Mouse (Mus musculus) lung, adult 18-20 months (tissue): Measurements from ENCODE around the gene Nrxn3.

ENCODE experiments used
- DNase-seq, 2 experiments: peaks; one replicate each; pipeline ENCODE4 v3.0.0; 2022; ENCODE audit warnings: mixed read lengths in 2 of 2

Gene Nrxn3

DNA sequence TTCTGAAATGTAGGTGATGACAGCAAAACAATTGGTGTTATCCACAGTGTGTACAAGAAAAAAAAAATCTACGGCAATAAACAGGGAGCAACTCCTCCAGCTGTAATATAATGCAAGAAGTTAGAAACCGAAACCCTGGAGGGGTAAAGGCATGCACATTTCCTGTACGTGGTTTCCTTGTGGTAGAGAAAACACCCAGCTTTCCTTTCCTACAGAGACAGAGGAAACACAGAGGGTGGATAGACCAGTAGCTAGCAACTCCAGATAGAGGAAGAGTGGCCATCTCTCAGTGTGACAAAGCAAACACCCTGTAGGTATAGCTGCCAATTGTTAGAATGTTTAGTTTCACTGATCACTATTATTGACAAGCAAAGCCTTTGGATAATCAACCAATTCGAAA lies 642.2 kb downstream of the Nrxn3 start:
- DNase-seq, result no peak

DNA sequence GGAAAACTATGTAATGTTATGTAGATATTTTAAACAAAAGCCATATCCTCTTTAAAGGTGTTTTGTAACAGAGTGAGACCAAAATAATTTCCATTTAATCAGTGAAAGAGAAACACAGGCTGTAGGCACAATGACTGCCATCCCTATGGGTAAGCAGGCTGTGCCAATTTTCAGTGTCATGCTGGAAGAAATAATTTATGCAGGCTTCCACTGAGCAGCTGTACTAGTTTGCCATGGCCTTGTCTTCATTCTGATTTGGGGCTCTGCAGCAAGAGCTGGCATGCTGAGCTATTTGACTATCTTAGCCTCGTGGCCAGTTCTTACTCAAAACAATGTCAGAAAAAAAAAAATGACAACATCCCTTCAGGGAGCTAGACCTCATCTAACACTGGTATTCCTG lies 647.3 kb downstream of the Nrxn3 start:
- no peak for DNase-seq

DNA sequence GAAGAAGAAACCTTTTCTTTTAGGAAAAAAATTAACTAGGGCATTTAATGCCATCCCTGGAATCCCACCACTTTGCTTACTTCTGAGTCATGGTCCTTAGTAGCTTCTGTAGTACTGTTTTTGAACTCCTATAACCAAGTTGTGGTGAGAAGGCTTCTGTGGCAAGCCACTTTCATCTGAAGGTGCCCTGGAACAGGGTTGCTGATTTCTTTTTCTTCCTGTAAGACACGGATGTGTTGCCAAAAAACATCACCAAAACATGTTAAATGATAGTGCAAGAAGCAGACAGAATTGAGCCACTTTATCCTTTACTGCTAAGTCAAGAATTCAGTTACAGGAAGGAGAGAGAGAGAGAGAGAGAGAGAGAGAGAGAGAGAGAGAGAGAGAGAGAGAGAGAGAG lies 653.9 kb downstream of the Nrxn3 start:
- DNase-seq, result no peak

DNA sequence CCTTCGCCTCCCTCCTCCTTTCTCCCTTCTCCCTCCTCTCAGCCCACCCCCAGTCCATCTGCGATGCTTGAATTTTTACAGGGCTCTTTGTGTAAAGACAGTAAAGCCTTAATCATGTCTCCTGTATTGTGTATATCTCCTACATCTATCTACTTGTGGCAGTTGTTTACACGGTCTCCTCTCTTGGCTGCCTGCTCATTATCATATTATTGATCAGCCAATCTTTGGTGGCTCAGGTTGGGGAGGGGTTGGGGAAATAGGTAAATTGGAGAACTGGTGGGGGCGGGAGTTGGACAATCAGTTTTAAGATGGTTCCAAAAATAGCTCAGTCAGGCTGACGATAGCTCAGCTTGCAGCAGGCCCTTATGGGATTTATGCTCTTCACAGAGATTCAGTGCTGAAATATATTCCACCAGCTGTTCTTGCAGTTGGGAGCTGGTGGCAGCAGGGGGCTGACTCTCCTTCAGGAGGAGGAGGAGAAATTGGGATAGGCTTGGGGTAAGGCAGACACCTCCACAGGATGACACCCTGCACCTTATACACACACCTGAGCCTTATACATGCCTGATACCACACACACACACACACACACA lies 654.5 kb downstream of the Nrxn3 start:
- no peak for DNase-seq

DNA sequence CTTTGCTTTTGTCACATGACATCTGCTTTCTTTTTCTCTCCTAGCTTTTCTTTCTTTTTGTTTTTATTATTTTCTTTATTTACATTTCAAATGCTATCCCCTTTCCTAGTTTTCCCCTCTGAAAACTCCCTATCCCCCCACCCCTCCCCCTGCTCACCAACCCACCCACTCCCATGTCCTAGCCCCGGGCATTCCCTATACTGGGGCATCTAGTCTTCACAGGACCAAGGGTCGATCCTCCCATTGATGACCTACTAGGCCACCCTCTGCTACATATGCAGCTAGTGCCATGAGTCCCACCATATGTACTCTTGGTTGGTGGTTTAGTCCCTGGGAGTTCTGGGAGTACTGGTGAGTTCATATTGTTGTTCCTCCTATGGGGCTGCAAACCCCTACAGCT lies 655.0 kb downstream of the Nrxn3 start:
- DNase-seq, result no peak

DNA sequence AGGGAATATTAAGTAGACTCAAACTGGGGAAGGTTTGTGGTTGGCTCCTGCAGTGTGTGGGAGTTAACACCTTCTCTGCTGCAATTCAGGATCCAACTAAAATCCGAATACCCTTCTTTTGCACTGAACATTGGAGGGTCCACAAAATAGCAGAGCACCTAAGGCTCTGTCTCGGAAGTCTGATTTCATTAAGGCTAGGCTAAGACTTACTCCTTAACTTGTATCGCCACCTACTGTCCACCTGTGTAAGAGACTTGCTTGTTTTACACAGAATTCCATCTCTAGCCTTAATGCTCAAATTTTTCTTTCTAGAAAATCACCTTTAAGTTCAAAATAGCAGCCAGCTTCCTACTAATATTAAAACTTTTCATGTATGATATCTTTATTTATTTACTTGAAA lies 660.6 kb downstream of the Nrxn3 start:
- DNase-seq, result no peak

DNA sequence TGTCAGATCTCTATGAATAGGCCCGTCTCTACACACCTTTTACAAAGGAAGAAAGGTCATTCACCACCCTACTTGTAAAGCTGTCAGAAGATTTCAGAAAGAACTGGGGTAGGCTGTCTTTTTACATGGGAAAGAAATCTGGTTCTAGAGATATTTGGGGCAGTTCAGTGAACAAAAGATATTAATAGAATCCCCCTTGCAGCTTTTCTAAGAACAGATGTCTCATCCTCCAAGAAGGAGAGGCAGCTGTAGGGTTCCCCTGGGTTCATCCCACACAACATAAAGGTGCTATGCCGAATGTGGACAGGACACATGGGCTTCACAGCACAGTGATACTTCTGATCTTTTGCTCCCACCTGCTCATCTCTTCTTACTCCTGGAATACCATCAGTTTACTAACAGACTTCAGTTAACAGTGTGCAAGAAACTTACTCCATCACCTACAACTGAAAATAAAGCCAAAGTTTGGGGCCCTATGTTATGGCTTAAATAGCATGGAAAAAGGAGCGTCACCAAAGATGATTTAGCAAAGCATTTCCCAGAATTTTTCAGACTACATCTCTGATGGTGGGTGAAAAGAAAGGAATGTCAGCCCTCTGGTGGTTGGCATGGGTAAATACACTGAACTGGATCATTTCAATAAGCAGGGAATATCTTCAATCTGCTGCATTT lies 672.6 kb downstream of the Nrxn3 start:
- no peak for DNase-seq

DNA sequence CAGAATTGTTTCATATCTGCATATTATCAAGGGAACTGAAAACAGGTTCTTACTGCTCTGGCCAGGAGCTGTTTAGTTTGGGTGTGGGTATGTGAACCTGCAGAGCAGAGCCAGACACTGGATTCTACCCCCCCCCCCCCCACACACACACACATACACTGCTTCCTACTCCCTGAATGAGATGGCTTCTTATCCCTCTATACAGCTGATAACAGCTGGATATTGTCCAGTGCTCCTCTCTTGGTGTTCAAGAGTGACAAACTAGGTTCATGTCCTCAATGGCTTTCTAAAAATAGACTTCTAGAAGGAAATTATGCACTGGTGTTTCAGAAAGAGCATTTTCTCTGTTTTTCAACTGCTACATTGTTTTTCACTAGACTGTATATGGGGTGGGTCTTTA lies 713.8 kb downstream of the Nrxn3 start:
- DNase-seq, result no peak

DNA sequence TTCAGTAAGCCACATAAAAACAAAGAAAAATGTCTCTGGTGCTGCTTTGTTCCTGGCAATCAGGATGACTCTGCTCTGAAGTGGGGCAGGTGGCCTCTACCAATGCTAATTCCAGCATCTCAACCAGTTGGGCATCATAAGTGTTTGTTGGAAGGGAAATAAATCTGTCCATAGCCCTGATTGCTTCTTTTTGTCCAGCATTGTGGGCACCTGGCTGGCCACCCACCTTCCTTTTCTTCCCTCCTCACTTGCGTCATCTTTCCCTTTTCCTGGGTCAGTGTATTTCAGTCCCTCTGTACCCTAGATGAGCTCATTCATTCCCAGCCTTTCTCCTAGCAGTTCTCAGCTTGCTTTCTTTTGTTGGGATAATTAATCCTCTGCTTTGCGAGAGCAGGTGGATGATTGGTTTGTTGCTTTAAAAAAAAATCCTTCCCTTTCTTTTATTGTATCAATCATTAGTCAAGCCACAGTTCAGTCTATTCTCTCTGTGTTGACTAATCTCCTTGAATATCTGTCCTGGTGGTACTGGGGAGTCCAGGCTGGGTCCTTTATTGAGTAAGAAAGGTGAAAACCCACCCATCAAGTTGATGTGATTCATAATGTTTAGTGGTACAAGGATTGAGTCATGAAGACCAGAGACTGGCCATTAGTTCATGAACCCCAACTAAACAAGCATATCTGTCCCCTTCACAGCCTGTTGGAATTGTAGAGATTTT lies 719.8 kb downstream of the Nrxn3 start:
- no peak for DNase-seq

DNA sequence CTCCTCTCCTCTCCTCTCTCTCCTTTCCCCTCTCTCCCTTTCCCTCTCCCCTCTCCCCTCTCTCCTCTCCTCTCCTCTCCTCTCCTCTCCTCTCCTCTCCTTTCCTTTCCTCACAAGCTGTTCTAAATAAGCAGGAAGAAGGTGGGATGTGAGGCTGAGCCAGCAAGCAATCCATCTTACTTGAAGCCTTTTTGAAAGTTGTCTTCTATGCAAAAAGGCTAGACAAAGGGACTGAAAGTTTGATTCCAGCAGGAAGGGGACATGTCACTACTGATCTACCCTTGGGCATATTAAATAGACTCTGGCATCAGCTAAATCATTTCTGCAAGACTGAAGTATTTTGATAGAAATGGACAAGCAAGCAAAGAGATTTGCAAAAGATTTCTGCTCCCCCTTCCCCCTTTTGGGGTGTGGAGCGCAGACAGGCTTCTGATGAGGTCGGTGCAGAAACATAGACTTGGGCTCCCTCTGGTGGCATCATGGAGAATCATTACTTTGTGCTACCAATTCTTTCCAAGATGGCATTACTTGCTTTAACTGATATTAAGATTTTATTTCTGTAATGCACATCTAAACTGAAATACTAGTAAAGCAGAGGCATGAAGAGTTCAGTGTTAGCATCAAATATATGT lies 728.1 kb downstream of the Nrxn3 start:
- DNase-seq, result no peak

DNA sequence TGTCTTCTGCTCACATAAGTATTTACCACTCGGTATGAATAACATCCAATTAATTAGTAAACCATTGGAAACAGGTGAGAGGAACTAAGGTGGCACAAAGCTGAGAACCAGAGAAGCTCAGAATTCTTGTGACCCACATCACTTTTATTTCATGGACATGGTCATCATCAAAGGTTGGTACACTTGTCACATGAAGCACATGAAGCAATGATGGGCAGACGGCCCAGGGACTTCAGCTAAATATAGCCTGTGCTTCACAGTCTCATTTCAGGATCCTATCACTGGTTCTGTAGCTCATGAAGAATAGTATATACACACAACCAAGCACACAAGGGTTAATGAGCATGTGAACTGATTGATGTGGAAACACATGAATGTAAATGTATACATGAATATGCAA lies 747.5 kb downstream of the Nrxn3 start:
- no peak for DNase-seq

DNA sequence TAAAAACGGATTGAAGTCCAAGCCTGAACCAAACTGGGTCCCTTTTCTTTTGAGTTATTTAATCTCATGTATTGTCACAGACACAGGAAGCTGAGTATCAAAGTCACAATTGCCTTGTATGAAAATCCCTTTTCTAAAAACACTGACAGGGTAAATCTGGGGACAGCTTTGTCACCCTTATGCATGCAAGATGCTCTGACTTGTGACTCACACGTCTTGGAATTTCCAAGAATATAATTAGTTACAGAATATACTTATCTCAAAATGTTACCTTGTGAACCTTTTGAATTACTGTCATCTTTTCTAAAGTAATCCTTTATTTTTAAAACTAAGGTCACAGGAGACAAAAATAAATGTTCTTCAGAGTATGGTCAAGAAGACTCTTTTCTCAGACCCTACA lies 748.6 kb downstream of the Nrxn3 start:
- DNase-seq, result no peak

DNA sequence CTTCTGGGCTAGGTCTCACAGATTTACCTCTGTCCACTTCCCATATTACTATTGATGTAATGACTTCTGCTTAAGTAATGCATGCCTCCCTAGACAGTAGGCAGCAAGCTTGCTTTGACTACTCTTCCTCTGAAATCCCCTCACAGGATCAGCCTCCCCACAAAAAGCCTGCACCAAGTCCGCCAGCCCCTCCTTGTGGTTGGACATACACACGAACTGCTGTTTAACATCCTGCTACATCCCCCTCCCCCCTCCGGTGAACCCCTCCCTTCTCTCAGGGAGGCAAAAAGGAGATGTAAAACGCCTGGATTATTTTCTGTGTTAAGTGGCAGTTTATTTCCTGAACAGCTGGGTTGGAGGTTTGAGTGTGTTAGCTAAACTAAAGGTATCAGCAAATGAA lies 749.2 kb downstream of the Nrxn3 start:
- DNase-seq, result no peak

DNA sequence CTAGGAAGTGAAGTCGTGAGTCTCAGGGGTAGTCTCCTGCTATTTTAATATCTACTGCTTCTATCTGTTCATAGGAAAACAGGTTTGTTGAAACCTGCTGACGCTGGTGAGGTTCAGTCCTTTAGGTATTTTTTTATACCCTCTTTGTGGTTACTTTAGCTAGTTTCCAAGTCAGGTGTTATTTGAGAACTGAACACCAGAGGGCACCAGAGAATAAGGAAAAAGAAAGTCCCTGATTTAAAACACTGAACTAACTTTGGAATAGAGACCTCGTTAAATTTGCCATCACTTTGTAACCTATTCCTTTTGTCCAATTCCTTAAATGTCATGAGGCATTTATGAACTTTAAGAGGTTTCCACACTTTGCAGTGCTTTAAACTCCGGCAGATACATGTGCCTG lies 756.4 kb downstream of the Nrxn3 start:
- DNase-seq, result peak in 1 of 2 experiments; percentile 20

DNA sequence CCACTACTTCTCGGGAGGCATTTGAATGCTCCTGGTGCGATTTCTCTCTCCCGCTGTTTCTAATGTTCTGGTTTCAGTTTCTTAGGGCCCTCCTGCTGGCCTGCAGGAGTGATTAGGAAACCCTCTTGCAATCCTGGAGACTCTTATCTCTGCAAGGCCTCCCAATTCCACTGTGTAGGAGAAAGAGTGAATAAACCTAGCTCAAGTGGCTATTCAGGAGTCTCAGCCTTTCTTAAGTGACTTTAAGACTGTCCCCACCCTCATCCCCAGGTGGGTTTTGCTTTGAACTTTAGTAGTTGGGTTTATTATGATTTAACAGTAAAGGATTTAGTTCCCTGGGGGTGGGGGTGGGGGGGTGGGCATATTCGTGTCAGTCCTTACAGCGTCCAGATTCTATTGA lies 759.5 kb downstream of the Nrxn3 start:
- peak in 1 of 2 experiments; percentile 1 for DNase-seq

DNA sequence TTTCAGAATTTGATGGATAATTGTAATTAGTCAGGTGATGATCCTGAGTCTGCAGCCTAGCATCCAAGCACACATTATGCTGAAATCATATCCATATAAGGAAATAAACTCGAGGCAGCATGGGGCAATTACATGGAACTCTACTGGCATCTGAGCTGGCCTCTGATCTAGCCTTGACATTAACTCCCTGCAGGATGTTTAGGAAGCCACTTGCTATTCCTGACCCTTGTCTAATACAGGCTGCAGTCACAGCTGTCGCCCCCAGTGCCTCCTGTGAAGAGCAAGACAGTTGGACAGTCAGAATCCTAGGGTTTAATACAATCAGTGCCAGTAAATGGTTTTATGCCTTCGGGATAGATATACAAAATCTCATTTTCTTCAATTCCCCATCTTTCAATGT lies 781.4 kb downstream of the Nrxn3 start:
- DNase-seq, result no peak

DNA sequence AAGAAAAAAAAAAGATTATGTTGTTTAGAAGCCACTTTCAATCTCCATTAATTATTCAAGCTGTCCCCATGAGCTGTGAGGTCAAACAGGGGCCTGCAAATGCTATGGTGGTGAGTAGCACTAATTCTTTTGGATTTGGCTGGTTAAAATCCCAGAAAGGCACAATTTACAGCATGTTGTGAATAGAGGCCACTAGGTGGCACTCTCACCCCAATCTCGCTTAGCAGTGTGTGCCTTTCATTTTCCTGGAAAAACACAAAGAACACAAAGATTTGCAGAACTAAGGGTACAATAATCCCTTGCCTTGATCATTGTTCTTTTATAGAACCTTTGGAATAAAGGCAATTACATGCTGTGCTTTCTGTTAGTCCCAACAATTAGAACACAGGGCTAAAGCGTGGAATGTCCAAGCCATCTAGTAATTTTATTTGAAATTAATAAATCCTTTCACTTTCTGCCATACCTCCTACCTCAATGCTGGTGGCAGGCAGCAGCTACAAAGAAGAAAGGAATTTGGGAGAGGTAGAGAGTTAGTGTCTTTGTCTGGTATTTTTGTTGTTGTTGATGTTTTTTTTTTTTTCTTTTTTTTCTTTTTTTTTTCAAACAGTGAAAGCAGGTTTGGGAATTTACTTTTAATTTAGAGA lies 782.6 kb downstream of the Nrxn3 start:
- DNase-seq, result no peak

DNA sequence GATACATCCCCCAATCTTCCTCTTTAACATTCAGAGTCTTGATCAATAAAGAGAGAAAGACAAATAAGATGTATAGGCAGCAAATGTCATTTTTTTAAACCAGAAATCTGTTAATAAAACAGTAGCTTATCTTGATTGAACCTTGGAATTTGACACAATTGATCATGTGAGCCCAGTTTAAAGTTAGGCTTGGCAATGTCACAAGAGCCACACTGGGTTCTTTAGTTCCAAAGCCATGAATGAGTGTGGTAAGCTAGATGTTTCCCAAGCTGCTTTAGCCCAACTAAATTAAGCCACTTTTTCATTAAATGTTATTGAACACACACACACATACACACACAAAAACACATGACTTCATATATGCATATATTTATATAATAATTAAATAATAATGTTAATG lies 786.3 kb downstream of the Nrxn3 start:
- no peak for DNase-seq

DNA sequence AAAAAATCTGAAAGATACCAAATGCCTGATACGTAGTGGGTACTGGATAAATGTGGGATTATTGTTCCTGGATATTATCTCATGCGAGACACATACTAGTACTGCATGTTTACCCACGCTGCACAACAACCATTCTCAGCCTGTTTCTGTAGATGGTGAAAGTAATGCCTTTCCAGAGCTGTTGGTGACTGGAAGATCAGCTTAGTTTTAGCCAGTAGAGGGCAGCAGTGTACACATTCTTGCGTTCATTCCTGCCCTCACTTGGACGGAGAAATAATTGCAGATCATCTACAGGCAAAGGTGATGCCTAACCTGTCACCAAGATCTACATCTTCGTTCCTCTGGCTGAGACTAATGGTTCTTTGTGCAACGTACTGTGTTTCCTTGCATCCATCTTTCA lies 791.1 kb downstream of the Nrxn3 start:
- DNase-seq, result peak in 1 of 2 experiments; percentile 18

DNA sequence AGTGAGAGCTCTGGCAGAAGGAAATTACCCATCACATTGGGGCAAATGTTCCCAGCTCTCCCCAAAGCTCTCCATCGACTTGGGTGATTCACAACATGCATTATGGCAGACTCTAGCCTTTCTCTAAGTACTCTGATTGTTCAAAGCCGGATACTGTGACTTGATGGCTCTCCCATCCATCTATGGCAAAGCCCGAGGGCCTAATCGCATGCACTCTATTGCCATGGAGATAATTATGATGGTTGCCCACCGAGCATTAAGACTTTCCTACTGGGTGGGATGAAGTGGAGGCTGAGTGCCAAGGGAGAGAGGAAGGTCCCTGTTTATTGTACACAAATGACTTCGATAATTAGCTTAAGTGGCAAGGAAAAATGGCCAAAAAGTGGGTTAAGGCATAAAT lies 793.4 kb downstream of the Nrxn3 start:
- DNase-seq, result no peak

DNA sequence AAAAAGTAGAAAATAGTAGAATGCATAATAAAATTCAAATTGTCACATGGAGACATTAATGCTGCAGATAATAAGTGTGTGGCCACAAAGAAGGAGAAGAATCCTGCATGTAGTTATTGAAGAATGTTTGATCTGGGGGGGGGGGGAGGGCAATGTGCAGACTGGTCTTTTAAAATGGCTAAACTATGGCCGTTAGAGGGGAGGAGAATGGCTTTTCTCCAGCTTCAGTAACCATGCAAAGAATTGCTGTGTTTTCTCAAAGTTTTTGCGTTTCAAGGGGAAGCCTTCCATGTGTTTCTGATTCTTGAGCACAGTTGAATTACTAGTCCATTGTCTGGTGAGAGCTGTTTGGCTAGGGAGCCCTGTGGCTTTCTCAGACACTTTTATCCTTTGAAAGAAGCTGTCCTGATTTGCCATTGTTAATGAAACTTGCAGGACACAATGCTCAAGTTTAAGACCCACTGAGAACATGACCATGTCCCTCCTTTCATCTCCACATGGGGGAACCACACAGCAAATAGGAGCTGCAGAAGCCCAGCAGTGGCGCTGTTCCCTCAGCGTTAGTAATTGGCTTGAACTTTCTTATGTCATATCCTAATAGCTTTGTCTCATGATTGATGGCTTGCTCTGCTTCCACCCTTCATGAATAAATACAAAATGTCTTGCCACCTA lies 808.1 kb downstream of the Nrxn3 start:
- no peak for DNase-seq

DNA sequence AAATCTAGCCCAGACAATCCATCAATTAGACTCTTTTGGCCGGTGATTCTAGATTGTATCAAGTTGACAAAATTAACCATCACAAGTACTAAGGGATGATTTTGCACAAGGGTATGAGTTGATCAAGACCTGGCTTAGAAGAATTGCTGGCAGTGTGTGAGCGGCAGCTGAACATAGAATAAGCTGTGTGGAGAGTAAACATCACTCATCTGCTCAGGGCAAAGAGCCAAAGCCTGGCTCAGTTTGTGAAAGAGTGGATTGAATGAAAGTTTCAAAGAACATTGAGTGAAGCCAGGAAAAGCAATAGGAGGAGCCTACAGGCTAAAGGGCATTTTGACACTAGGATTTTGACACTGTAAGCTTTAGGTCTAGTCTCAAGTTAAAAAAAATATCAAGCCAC lies 828.6 kb downstream of the Nrxn3 start:
- no peak for DNase-seq
